Mouse (Mus musculus) brain, embryonic 18.5 days (tissue): ENCODE results near the gene Tmem120b.
"Not testable (repeated sequence)": the region's sequence is repeated elsewhere in the genome, so short reads cannot be mapped to it uniquely, and the experiment has no call there.

Experiments
- DNase-seq: peaks from one replicate; pipeline ENCODE4 v3.0.0-alpha.2; 2012; ENCODE audit warnings: low read depth, low spot score

The Tmem120b gene

GRCm38 (mm10) chr5:123051736-123052135, 16.5 kb upstream of the Tmem120b start:
- no peak for DNase-seq

DNA sequence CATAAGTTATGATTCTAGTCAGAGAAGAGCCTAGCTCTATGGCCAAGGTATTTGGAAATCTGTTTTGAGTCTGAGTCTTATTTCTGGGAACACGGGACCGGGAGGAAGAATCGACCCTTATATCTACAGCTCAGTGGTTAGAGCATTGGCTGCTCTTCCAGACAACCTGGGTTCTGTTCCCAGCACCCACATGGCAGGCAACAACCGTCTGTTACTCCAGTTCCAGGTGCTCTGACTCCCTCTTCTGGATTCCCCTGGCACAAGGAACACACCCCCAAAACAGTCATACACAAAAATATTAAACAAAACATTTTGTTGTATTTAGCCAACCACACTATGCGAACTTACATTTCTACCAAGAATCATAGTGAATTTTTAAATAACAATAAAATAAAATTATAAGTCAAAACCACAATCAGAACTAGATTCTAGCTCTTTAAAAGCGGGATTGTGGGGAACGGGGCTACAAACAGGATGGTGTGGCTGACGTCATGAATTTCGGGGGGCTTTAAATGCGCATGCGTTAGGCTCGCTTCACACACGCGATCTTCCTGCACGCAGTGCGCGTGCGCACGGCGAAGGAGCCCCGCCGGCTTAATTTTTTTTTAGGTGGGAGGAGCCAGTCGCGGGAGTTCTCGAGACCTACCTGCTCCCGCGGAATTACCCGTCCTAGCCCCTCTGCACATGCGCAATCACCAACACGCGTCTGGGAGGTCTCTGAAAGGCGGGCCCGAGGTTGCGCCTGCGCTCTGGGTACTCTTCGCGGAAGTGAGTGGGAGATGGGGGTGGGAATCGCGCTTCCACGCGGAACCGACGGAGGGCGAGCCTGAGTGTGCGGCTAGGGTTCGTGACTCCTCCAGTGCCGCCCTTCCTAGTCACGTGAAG, 10.6 kb upstream of the Tmem120b start:
- DNase-seq, result peak; percentile 99

GRCm38 (mm10) chr5:123058251-123059102, 9.7 kb upstream of the Tmem120b start:
- DNase-seq, result no peak

DNA sequence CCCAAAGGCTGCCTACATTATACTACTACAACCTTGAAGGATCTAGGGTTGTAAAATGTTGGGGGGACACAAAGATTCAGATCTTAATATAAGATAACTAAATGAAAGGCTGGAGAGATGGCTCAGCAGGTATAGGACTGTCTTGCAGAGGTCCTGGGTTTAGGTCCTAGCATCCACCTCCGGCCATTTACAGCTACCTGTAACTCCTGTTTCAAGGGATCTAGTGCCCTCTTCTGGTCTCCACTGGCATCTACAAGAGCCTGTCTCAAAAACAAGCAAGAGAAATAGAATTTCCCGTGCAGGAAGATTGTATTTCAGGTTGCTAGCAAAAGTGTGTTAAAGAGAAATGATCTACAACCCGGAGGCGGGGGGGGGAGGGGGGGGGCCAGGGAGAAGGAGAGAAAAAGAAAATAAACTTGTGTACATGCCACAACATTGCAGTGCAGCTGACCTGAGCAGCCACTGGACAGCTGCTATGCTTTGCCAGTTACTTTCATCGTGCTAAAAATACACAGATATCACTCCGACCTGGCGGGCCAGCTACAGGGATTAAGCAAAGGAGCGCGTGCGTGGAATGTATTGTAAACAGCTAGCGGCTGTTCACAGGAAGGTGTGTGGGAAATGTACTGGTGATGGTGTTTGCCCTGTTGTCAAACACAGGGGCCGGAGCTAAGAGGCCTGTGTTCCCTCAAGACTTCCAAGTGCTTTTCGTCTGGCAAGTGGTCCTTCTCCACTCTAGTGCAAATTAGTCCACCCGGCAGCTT, 8.3 kb upstream of the Tmem120b start:
- no peak for DNase-seq

- DNase-seq, result no peak
Observed at GRCm38 (mm10) chr5:123060706-123061401, 7.4 kb upstream of the Tmem120b start.

- not testable (repeated sequence) for DNase-seq
Observed at GRCm38 (mm10) chr5:123061402-123061749, 6.8 kb upstream of the Tmem120b start.

DNA sequence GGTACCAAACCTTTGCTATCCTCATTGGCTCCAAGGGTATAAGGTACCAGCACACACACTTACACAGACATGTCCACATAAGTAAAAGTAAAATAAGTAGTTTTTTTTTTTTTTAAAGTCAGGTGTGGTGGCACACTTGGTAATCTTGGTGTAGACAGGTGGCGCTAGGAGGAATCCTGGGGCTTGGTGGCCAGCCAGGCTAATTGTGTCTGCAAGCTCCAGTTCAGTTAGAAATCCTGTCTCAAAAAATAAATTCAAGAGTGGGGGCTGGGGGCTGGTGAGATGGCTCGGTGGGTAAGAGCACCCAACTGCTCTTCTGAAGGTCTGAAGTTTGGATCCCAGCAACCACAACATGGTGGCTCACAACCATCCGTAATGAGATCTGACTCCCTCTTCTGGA, 5.1 kb upstream of the Tmem120b start:
- no peak for DNase-seq

DNA sequence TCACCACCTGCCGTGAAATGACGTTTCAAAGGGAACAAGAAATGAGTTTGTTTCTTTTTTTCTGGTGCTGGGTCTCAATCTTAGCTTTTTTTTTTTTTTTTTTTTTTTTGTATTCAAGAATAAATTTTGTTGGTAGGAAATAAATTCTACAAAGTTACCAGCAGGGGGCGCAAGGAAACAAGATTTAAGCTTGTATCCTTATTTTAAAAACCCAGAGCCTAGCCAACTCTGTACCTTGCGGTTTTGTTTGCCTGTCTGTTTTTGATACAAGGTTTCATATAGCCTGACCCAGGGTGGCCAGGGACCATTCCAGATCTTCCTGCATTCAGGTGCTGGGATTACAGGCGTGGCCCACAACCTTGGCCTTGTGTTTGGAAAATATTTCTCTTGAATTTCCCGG, 4.0 kb upstream of the Tmem120b start:
- peak; percentile 76 for DNase-seq

DNA sequence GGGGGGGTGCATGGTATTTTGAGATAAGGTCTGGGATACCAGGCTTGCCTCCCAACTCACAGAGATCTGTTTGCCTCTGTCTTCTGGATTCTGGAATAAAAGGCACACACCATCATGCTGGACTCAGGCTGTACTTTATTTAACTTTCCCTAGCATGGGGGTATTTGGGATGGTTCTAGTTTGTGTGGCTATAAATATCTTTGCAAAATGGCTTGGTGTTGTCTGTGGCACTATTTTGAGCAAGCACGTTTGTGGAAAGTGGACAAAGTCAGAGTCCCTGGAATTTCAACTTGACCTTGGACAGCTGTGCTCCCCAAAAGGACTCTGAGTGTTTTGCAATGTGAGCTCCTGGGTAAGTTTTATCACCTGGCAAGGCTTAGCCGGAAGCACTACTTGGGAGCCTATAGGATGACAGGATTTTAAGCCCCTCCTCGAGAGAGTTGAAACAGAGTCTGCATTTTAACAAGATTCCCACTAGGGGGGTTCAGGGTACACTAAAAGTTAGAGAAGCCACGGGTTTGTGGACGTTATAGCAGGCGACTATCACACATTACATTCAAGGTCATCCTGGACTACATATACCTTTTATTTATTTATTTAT, 720 bp upstream of the Tmem120b start:
- DNase-seq, result no peak

GRCm38 (mm10) chr5:123068714-123069113, 499 bp downstream of the Tmem120b start:
- no peak for DNase-seq

GRCm38 (mm10) chr5:123075576-123076418, 7.6 kb downstream of the Tmem120b start:
- peak; percentile 75 for DNase-seq

DNA sequence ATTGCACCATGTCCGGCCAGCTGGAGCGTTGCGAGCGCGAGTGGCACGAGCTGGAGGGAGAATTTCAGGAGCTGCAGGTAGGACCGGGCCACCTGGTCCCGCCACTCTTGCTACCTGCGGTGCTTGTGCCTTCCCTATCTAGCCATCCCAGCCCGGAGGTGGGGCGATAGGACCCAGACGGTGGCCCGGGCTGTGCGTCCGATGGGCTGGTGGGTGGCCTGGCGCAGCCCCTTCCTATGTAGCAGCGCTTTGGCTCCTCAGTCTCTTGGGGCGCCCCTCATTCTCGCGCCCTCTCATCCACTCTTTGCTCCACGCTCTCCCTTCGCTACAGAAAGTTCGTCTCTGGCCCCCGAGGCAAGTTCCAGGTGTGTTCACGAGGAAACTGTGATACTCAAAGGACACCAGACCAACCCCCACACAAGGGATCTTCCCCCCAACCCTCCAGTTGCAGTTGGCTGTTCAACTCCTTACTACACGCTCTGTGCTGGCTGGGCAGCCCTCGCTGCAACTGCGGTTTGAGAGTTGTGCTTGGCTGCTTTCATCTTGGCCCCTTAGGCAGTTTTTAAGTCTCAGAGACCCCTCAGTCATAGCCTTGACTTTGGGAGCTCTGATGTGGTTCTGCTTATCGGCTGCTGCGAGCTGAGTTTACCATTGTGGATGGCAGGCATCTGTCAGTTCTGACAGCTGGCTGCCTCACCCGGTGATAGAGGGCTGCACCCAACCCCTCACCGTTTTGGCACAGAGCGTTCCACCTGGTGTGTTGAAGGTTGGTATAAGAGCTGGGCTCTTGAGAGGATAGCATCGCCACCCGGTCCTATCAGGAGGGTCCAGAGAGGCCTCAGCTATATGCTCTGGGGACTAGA, 8.4 kb downstream of the Tmem120b start:
- no peak for DNase-seq

DNA sequence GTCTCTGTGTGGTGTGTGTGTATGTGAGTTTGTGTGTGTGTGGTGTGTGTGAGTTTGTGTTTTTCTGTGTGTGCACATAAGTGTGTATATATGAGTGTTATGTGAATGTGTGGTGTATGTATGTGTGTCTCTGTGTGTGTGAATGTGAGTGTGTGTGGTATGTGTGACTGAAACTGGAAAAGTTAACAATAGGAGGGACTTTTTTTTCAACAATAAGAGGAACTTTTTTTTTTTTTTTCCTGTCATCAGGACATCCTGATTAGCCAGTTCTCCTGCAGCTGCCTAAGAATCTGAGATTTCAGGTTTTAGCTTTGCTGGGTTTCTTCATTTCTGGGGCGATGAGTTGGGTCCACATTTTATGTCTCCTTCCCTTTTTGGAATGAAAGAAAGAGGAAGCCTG, 11.4 kb downstream of the Tmem120b start:
- DNase-seq, result no peak

DNA sequence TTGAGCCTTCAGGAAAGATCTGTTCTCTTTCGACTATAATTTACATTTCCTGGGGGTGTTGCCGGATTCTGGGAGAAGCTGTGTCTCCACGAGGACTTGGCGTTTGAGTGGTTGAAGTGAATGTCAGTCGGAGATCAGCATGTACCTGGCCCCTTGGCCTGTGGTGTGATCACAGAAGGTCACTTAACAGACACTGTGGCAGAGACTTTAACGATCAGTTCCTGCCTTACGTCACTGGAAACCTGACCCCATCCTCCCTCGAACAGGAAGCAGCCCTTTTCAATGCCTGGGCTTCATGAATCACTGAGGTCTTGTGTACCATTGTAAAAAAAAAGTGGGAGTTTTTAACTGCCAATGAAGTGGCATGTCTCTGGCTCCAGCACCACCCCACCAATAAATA, 11.8 kb downstream of the Tmem120b start:
- no peak for DNase-seq

- no peak for DNase-seq
Observed at GRCm38 (mm10) chr5:123080510-123080909, 12.3 kb downstream of the Tmem120b start.

GRCm38 (mm10) chr5:123083340-123084050, 15.3 kb downstream of the Tmem120b start:
- no peak for DNase-seq

DNA sequence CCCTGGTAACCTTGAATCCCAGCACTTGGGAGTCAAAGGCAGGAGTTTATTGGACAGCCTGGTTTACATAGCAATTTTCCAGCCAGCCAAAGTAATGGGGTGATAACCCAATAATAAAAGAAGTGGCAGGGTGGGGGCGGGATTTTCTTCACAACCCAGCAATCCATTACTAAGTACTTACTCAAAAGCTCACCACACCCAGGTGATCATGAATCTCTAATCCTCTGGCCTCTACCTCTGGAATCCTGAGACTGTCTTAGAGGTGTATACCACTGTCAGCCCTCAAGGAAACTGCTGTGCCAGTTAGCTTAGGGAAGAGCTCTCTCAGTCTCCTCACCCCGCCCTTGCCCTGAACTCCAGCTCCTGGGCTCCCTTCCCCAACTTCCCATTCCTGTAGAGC, 18.3 kb downstream of the Tmem120b start:
- DNase-seq, result no peak

DNA sequence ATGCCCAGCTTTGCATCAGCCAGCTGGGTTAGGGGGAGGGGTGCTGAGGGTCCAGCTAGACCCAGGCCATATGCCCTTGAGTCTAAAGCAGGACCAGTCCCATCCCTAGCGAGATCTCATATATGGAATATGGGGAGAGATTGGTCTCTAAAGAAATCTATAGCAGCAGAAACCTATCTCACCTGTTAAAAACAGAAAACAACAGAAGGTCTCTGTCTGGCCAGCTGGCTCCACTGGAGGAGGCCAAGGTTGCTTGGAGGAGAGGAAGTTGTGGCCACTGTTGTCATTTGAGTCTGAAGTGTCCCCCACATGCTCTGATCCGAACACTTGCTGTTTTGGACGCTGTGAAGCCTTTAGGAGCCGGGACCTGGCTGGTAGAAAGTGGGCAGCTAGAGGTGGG, 20.6 kb downstream of the Tmem120b start:
- no peak for DNase-seq
